Mouse (Mus musculus) liver, embryonic 16.5 days (tissue): ENCODE results near the gene Ric8a. TPM values are rescaled to one million over a fixed set of nuclear protein-coding genes. Genes with fewer than 3 reads are reported as not detected.
A peak's percentile ranks its signal among the peaks of the same experiment; 100 is the strongest.

Experiments used
- ATAC-seq: fragments of 200-750 bp; cut with Nextera tagmentation; 2 replicates; pipeline ENCODE4 v1.8.0; 2017; ENCODE audit warnings: low read depth, mild to moderate bottlenecking, moderate number of reproducible peaks, moderate library complexity
- H3K27ac ChIP-seq: fragments of 300-500 bp; sonication (generic); 2 replicates; pipeline ENCODE4 v1.5.1; 2014; ENCODE audit warnings: mild to moderate bottlenecking, low read length
- H3K27me3 ChIP-seq: fragments of 300-500 bp; sonication (generic); 2 replicates; pipeline ENCODE4 v1.6.1; 2014; ENCODE audit warnings: low read depth, low read length, mixed read lengths; ENCODE audit not compliant: control insufficient read depth, insufficient read depth
- H3K36me3 ChIP-seq: fragments of 300-500 bp; sonication (generic); 2 replicates; pipeline ENCODE4 v1.6.1; 2014; ENCODE audit warnings: mild to moderate bottlenecking; ENCODE audit not compliant: control insufficient read depth, insufficient read depth
- H3K4me1 ChIP-seq: fragments of 300-500 bp; sonication (generic); 2 replicates; pipeline ENCODE4 v1.6.1; 2014; ENCODE audit warnings: low read depth, low read length, mixed read lengths; ENCODE audit not compliant: control insufficient read depth
- H3K4me2 ChIP-seq: fragments of 300-500 bp; sonication (generic); 2 replicates; pipeline ENCODE4 v1.6.1; 2014; ENCODE audit warnings: low read depth, low read length, mixed read lengths
- H3K4me3 ChIP-seq: fragments of 300-500 bp; sonication (generic); 2 replicates; pipeline ENCODE4 v1.5.1; 2014; ENCODE audit warnings: low read depth, mild to moderate bottlenecking, low read length
- H3K9ac ChIP-seq: fragments of 300-500 bp; sonication (generic); 2 replicates; pipeline ENCODE4 v1.6.1; 2014; ENCODE audit warnings: low read depth, low read length
- H3K9me3 ChIP-seq: fragments of 300-500 bp; sonication (generic); replicated peaks from 2 replicates; pipeline ENCODE4 v1.6.1; 2016; ENCODE audit warnings: low read length; ENCODE audit not compliant: control insufficient read depth
- WGBS: fragments of 180-500 bp; shearing (Covaris S2); extraction: QIAGEN DNeasy Blood & Tissue Kit; methylation state at CpG from one replicate; pipeline ENCODE4 v1.1.7; 2014; ENCODE audit not compliant: insufficient replicate concordance; 5-methylcytosine and 5-hydroxymethylcytosine counted together
- polyA plus RNA-seq: library from polyadenylated mRNA; unstranded; fragments of >200 nt; fragmentation: Nextera tagmentation; extraction: Ambion mirVana; gene quantifications from 2 replicates; pipeline ENCODE4 v1.2.1, GENCODE M21; 2015

Ric8a gene
- polyA plus RNA-seq, 1 experiment from 2014 or later, result 21.5 TPM

GRCm38 (mm10) chr7:140828171-140828881, 28.4 kb upstream of the Ric8a start:
- Histone ChIP-seq H3K9ac (no peak overlapping the region), H3K4me3 (no peak overlapping the region), H3K9me3 (no peaks in the 10 kb centered on the region), H3K36me3 (no peaks in the 10 kb centered on the region), H3K27me3 (no peaks in the 10 kb centered on the region), H3K4me2 (0 out of 2 replicates have a peak overlapping the region, but pooled peaks have one; percentile 12), H3K27ac (no peak overlapping the region), H3K4me1 (no peaks in the 10 kb centered on the region)
- peak; percentile 48; the same call in 1 of the 2 replicates for ATAC-seq
- 25% methylated on average over 8 of the region's 8 CpGs for WGBS

- no peak for ATAC-seq
- Histone ChIP-seq H3K36me3 (no peaks in the 10 kb centered on the region), H3K27me3 (no peaks in the 10 kb centered on the region), H3K27ac (no peak overlapping the region), H3K9ac (no peak overlapping the region), H3K4me1 (no peaks in the 10 kb centered on the region; the same call in 1 of the 2 replicates), H3K4me3 (no peak overlapping the region), H3K4me2 (no peak overlapping the region), H3K9me3 (no peaks in the 10 kb centered on the region)
- 48% methylated on average over 6 of the region's 6 CpGs for WGBS
Measured at GRCm38 (mm10) chr7:140831447-140831846, 25.3 kb upstream of the Ric8a start.

DNA sequence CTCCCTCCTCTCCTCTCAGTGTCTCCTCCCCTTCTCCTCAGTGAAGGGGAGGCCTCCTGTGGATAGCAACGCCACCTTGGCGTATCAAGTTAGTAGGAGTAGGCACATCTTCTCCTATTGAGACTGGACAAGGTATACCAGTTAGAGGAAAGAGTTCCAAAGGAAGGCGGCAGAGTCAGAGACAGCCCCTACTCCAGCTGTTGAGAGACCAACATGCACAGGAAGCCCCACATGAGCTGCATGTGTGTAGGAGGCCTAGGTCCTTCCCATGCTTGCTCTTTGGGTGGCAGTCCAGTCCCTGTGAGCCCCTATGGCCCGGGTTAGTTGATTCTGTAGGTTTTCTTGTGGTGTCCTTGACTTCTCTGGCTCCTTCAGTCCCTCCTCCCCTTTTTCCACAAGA, 23.4 kb upstream of the Ric8a start:
- 61% methylated on average over 4 of the region's 4 CpGs for WGBS
- H3K4me3 ChIP-seq, result no peak overlapping the region
- ATAC-seq, result no peak
- no peak overlapping the region for H3K27ac ChIP-seq
- H3K4me2 ChIP-seq, result no peak overlapping the region
- no peak overlapping the region for H3K9ac ChIP-seq
- no peaks in the 10 kb centered on the region for H3K36me3 ChIP-seq
- H3K4me1 ChIP-seq, result no peaks in the 10 kb centered on the region; the same call in 1 of the 2 replicates
- no peaks in the 10 kb centered on the region for H3K9me3 ChIP-seq
- no peaks in the 10 kb centered on the region for H3K27me3 ChIP-seq

- Histone ChIP-seq H3K9ac (peak within 1 kb of the TSS; percentile 19; the same call in 1 of the 2 replicates), H3K4me1 (no peaks in the 10 kb centered on the region; the same call in 1 of the 2 replicates), H3K9me3 (no peaks in the 10 kb centered on the region), H3K27ac (peak within 1 kb of the TSS; percentile 2; the same call in 1 of the 2 replicates), H3K36me3 (no peaks in the 10 kb centered on the region), H3K27me3 (no peaks in the 10 kb centered on the region), H3K4me3 (peak within 1 kb of the TSS; percentile 15), H3K4me2 (peak within 1 kb of the TSS; percentile 23; the same call in 1 of the 2 replicates)
- WGBS, result 43% methylated on average over 20 of the region's 20 CpGs
- ATAC-seq, result peak; percentile 62
Measured at GRCm38 (mm10) chr7:140834968-140835757, 21.6 kb upstream of the Ric8a start, which contains the start of gene Urah. Gene Urah (plus strand): TSS chr7:140835018.

DNA sequence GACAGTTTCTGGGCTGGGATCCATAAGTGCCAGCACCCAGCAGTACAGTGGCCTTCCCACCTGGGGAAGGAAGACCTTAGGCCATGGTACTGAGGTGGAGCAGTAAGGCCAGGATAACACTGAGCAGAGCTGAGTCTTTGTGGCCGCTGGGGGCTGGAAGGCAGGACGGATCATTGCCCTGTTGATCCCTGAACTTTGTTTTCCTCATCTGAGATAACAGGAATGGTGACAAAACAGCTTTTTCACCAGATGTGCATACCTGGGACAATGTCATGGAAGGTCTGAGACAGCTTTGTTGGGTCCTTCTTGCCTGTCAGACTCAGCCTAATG, 21.0 kb upstream of the Ric8a start:
- Histone ChIP-seq H3K4me2 (peak overlapping the region; percentile 23; the same call in 1 of the 2 replicates), H3K27me3 (no peaks in the 10 kb centered on the region), H3K4me1 (no peaks in the 10 kb centered on the region; the same call in 1 of the 2 replicates), H3K36me3 (no peaks in the 10 kb centered on the region), H3K9ac (peak overlapping the region; percentile 19; the same call in 1 of the 2 replicates), H3K27ac (peak overlapping the region; percentile 2; the same call in 1 of the 2 replicates), H3K9me3 (no peaks in the 10 kb centered on the region), H3K4me3 (peak overlapping the region; percentile 15; the same call in 1 of the 2 replicates)
- 56% methylated on average over 2 of the region's 2 CpGs for WGBS
- peak; percentile 51 for ATAC-seq

- Histone ChIP-seq H3K9ac (no peak overlapping the region), H3K36me3 (no peaks in the 10 kb centered on the region), H3K27ac (no peak overlapping the region), H3K4me2 (no peak overlapping the region), H3K9me3 (no peaks in the 10 kb centered on the region), H3K4me3 (no peak overlapping the region), H3K4me1 (no peaks in the 10 kb centered on the region; the same call in 1 of the 2 replicates), H3K27me3 (no peaks in the 10 kb centered on the region)
- ATAC-seq, result no peak
- WGBS, result 71% methylated on average over 9 of the region's 9 CpGs
Measured at GRCm38 (mm10) chr7:140836243-140837115, 20.3 kb upstream of the Ric8a start.

DNA sequence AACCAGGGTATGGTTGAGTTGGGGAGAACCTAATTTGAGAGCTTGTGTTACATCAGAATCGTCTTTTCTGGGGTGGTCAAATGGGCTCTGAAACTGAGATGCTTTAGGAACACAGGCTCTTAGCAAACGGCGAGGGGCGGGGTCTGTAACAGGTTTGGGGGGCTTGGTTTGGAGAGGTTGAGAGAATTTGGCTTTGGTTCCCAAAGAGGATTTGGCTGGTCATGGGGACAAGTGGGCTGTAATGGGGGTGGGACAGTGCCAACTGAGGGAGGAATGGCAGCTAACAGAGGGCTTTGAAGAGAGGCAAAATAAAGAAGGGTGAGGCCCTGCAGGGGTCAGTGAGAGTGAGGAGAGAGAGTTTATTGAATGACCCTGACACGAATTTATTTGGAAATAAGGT, 17.2 kb upstream of the Ric8a start:
- 48% methylated on average over 5 of the region's 5 CpGs for WGBS
- no peak overlapping the region for H3K4me2 ChIP-seq
- no peaks in the 10 kb centered on the region for H3K9me3 ChIP-seq
- H3K9ac ChIP-seq, result no peak overlapping the region
- H3K27ac ChIP-seq, result no peak overlapping the region
- H3K36me3 ChIP-seq, result no peaks in the 10 kb centered on the region
- H3K4me1 ChIP-seq, result no peaks in the 10 kb centered on the region; the same call in 1 of the 2 replicates
- no peak overlapping the region for H3K4me3 ChIP-seq
- H3K27me3 ChIP-seq, result peaks cover 6% of the 10 kb centered on the region
- no peak for ATAC-seq
